Mouse (Mus musculus): ENCODE data around the gene Klf13. TPM values are rescaled to one million over a fixed set of nuclear protein-coding genes. Genes with fewer than 3 reads are reported as not detected.
A peak's percentile ranks its signal among the peaks of the same experiment; 100 is the strongest.

Gene Klf13
- polyA plus RNA-seq, 1 experiment from 2014 or later = 23.1 TPM

DNA sequence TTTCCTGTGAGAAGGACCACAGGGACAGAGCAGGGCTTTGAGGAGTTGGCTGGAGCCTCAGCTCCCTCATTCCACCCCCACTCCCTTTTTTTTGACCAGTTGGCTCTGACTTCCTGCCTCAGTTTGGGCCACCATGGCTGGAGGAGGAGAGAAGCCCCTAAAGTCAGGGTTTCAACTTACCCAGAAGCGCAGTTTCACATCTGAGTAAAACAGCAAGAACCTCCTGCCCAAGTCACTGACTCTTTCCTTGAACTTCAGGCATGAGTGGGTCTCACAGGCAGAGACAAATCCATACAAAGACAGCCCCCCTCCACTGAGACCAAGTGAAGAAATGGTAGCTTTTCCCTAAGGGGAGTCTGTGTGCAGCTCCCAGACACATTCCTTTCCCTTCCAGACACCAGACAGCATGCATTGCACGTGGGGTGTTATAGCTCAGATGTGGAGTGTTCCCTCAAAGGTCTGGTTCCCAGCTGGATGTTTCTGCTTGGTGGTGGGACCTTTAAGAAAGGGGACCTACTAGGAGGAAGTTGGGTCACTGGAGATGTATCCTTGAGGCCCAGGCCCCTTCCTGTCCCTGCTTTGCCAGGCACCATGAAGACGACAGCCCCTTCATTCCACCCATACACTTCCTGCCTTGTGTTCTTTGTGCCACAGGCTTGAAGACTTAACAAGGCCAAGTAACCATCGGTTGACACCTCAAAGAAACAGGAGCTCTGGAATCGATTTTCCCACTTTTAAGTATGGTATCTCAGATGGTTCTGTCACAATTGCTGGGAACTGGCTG lies 27.1 kb upstream of the Klf13 start:
- ATAC-seq = no peak
- Histone ChIP-seq H3K4me3 (ENCODE audit: low read length) (no peak overlapping the region), H3K4me1 (ENCODE audit: control insufficient read depth, insufficient read depth, low read length) (0 out of 2 replicates have a peak, but pooled peaks cover 2% of the 10 kb centered on the region), H3K9ac (ENCODE audit: low read depth, low read length) (no peak overlapping the region), H3K9me3 (ENCODE audit: control insufficient read depth, low read length) (no peaks in the 10 kb centered on the region), H3K36me3 (ENCODE audit: control insufficient read depth, insufficient read depth, low read length) (no peaks in the 10 kb centered on the region), H3K27me3 (replicated peaks; ENCODE audit: control insufficient read depth, insufficient read depth, low read length) (no peaks in the 10 kb centered on the region), H3K4me2 (ENCODE audit: low read depth, low read length) (no peak overlapping the region), H3K27ac (ENCODE audit: low read length) (no peak overlapping the region)
- 66% methylated on average over 5 of the region's 5 CpGs for whole genome bisulfite sequencing

DNA sequence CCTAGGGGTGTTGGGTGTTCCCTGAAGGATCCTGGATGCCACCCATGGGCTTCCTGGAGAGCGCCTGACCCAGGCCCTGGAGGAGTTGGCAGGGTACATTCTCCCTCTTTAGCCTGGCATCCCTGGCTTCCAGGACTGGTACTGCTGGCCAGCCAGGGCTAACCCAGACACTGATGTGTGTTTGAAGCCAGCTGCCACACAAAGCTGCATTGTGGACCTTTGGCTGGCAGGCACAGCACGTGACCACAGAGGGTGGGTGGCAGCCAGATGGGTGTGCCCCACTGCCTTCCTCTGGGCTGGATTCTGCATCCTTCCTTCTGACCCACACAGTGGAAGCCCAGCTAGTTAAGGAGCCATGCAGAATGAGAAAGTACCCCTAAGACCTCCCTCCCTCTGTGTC lies 26.4 kb upstream of the Klf13 start:
- H3K36me3 ChIP-seq (ENCODE audit: control insufficient read depth, insufficient read depth, low read length) = no peaks in the 10 kb centered on the region
- H3K27me3 ChIP-seq (replicated peaks; ENCODE audit: control insufficient read depth, insufficient read depth, low read length) = no peaks in the 10 kb centered on the region
- WGBS = 69% methylated on average over 2 of the region's 2 CpGs
- no peak overlapping the region for H3K4me2 ChIP-seq (ENCODE audit: low read depth, low read length)
- peak; percentile 53 for ATAC-seq
- H3K4me1 ChIP-seq (ENCODE audit: control insufficient read depth, insufficient read depth, low read length) = 0 out of 2 replicates have a peak, but pooled peaks cover 2% of the 10 kb centered on the region
- H3K27ac ChIP-seq (ENCODE audit: low read length) = no peak overlapping the region
- no peaks in the 10 kb centered on the region for H3K9me3 ChIP-seq (ENCODE audit: control insufficient read depth, low read length)
- no peak overlapping the region for H3K9ac ChIP-seq (ENCODE audit: low read depth, low read length)
- no peak overlapping the region for H3K4me3 ChIP-seq (ENCODE audit: low read length)

DNA sequence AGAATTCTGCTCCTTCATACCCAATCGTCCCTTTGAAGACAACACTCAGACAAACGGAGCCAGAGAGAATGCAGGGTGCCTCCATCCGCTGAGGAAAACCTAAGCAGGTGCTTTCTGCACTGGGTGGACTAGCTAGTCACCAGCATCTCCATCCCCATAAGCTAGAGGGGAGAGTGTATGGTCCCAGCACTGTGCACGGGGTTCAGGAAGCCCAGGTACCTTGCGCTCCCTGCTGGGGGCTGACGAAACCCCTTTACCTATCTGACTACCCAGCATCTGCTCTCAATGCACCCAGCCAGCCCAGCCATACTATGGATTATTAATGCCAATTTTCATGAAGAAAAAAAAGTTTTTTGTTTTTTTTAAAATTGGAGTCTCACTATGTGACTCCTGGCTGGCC lies 25.4 kb upstream of the Klf13 start:
- Histone ChIP-seq H3K27me3 (replicated peaks; ENCODE audit: control insufficient read depth, insufficient read depth, low read length) (no peaks in the 10 kb centered on the region), H3K4me3 (ENCODE audit: low read length) (no peak overlapping the region), H3K9me3 (ENCODE audit: control insufficient read depth, low read length) (no peaks in the 10 kb centered on the region), H3K4me2 (ENCODE audit: low read depth, low read length) (no peak overlapping the region), H3K4me1 (ENCODE audit: control insufficient read depth, insufficient read depth, low read length) (0 out of 2 replicates have a peak, but pooled peaks cover 2% of the 10 kb centered on the region), H3K9ac (ENCODE audit: low read depth, low read length) (no peak overlapping the region), H3K36me3 (ENCODE audit: control insufficient read depth, insufficient read depth, low read length) (no peaks in the 10 kb centered on the region), H3K27ac (ENCODE audit: low read length) (no peak overlapping the region)
- 71% methylated on average over 6 of the region's 6 CpGs for WGBS
- no peak for ATAC-seq

GRCm38 (mm10) chr7:63963632-63964031 lies 24.9 kb upstream of the Klf13 start:
- no peak overlapping the region for H3K4me2 ChIP-seq (ENCODE audit: low read depth, low read length)
- ATAC-seq = no peak
- 68% methylated on average over 5 of the region's 5 CpGs for WGBS
- no peak overlapping the region for H3K9ac ChIP-seq (ENCODE audit: low read depth, low read length)
- no peak overlapping the region for H3K4me3 ChIP-seq (ENCODE audit: low read length)
- no peaks in the 10 kb centered on the region for H3K36me3 ChIP-seq (ENCODE audit: control insufficient read depth, insufficient read depth, low read length)
- 0 out of 2 replicates have a peak, but pooled peaks cover 2% of the 10 kb centered on the region for H3K4me1 ChIP-seq (ENCODE audit: control insufficient read depth, insufficient read depth, low read length)
- no peak overlapping the region for H3K27ac ChIP-seq (ENCODE audit: low read length)
- H3K9me3 ChIP-seq (ENCODE audit: control insufficient read depth, low read length) = no peaks in the 10 kb centered on the region
- H3K27me3 ChIP-seq (replicated peaks; ENCODE audit: control insufficient read depth, insufficient read depth, low read length) = no peaks in the 10 kb centered on the region

DNA sequence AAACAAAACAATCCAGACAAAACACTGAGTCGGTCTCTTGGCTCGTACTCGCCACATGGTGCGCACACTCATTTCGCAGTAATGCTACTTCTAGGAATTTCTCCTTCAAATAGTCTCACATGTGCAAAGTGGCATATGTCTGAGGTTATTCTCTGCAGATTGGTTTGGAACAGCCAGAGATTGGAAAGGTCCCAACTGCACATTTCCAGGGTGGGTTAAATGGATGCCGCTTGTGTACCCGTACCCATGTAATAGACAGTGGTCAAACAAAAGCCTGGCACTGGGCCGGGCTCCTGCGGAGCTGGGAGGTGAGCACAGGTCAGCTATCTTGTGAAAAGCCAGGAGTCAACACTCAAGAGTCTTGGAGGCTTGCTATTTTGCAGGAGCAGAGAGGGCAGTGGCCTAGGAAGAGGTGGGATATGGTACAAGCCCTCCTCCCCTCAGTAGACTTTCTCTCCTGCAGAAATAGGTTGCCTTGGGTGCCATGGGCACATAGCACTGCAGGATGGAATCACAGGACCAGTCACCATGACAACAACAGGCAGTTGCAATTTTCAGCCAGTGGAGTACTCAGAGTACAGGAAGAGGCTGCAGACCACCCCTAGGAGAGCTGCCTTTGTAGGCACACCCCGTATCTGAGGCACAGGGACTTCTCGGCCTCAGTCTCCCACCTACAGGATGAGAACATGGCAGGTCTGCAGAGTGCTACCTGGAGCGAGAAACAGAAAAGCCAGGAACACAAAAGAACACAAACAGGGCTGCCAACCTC lies 19.3 kb upstream of the Klf13 start:
- Histone ChIP-seq H3K9me3 (ENCODE audit: control insufficient read depth, low read length) (no peaks in the 10 kb centered on the region), H3K36me3 (ENCODE audit: control insufficient read depth, insufficient read depth, low read length) (no peaks in the 10 kb centered on the region), H3K4me3 (ENCODE audit: low read length) (no peak overlapping the region), H3K4me1 (ENCODE audit: control insufficient read depth, insufficient read depth, low read length) (no peaks in the 10 kb centered on the region), H3K4me2 (ENCODE audit: low read depth, low read length) (no peak overlapping the region), H3K27me3 (replicated peaks; ENCODE audit: control insufficient read depth, insufficient read depth, low read length) (no peaks in the 10 kb centered on the region), H3K27ac (ENCODE audit: low read length) (no peak overlapping the region), H3K9ac (ENCODE audit: low read depth, low read length) (no peak overlapping the region)
- ATAC-seq = no peak
- 80% methylated on average over 12 of the region's 12 CpGs for WGBS

GRCm38 (mm10) chr7:63956981-63957713 lies 18.4 kb upstream of the Klf13 start:
- Histone ChIP-seq H3K36me3 (ENCODE audit: control insufficient read depth, insufficient read depth, low read length) (no peaks in the 10 kb centered on the region), H3K4me2 (ENCODE audit: low read depth, low read length) (no peak overlapping the region), H3K9ac (ENCODE audit: low read depth, low read length) (no peak overlapping the region), H3K27ac (ENCODE audit: low read length) (no peak overlapping the region), H3K4me1 (ENCODE audit: control insufficient read depth, insufficient read depth, low read length) (no peaks in the 10 kb centered on the region), H3K4me3 (ENCODE audit: low read length) (no peak overlapping the region), H3K27me3 (replicated peaks; ENCODE audit: control insufficient read depth, insufficient read depth, low read length) (no peaks in the 10 kb centered on the region), H3K9me3 (ENCODE audit: control insufficient read depth, low read length) (no peaks in the 10 kb centered on the region)
- ATAC-seq = no peak
- WGBS = 32% methylated on average over 16 of the region's 16 CpGs

DNA sequence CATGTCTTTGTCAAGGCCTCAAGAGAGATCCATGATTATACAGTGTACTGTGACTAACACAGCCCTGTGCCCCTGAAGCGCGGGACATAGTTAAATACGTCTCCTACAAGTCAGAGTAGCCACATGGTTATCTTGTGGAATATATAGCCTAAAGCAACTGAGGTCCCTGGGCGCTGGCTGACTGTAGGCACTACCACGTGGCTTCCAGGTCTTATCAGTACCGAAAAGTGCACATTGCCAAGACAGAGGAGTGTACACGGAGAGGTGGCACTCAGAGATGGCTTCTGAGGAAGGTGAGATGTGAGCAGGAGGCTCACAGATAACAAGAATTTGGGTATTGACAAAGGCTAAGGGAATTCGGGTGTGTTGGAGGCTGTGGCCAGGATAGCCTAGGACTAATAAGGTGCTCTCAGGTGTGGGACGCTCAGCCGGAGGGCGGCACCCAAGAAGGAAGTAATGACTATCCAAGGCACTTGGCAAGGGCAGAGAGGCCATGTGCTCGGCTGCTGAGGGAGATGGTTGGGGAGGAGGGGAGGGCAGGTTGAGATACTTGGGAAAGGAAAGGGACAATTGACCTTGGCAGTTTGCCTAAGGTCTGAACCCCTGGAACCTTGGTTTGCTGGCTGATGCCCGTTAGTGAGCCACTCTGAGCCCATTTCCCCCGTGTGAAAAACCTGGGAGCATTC lies 17.6 kb upstream of the Klf13 start:
- ATAC-seq = peak; percentile 64
- 76% methylated on average over 14 of the region's 14 CpGs for WGBS
- Histone ChIP-seq H3K27me3 (replicated peaks; ENCODE audit: control insufficient read depth, insufficient read depth, low read length) (no peaks in the 10 kb centered on the region), H3K27ac (ENCODE audit: low read length) (no peak overlapping the region), H3K4me1 (ENCODE audit: control insufficient read depth, insufficient read depth, low read length) (no peaks in the 10 kb centered on the region), H3K9me3 (ENCODE audit: control insufficient read depth, low read length) (no peaks in the 10 kb centered on the region), H3K4me3 (ENCODE audit: low read length) (no peak overlapping the region), H3K4me2 (ENCODE audit: low read depth, low read length) (no peak overlapping the region), H3K36me3 (ENCODE audit: control insufficient read depth, insufficient read depth, low read length) (no peaks in the 10 kb centered on the region), H3K9ac (ENCODE audit: low read depth, low read length) (no peak overlapping the region)

DNA sequence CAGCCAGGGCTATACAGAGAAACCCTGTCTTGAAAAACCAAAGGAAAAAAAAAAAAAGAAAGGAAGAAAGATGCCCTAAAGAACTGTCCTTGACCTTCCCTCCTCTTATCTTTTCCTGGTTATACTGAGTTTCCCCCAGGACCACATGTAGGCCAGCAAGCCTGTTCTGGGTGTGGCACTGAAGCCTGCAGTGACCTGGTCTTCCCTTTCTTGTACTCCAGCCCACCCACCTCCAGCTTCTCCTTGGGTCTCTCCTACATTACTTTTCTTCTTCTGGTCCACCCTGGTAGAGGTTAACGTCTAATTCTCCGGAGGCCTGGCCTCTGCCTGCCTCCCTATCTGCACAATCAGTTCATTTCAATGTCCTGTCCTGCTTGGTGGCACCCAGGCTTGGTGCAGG lies 16.7 kb upstream of the Klf13 start:
- no peak overlapping the region for H3K27ac ChIP-seq (ENCODE audit: low read length)
- no peaks in the 10 kb centered on the region for H3K9me3 ChIP-seq (ENCODE audit: control insufficient read depth, low read length)
- no peak overlapping the region for H3K9ac ChIP-seq (ENCODE audit: low read depth, low read length)
- H3K4me3 ChIP-seq (ENCODE audit: low read length) = no peak overlapping the region
- H3K4me2 ChIP-seq (ENCODE audit: low read depth, low read length) = no peak overlapping the region
- no peaks in the 10 kb centered on the region for H3K27me3 ChIP-seq (replicated peaks; ENCODE audit: control insufficient read depth, insufficient read depth, low read length)
- 75% methylated on average over 2 of the region's 2 CpGs for WGBS
- no peaks in the 10 kb centered on the region for H3K4me1 ChIP-seq (ENCODE audit: control insufficient read depth, insufficient read depth, low read length)
- H3K36me3 ChIP-seq (ENCODE audit: control insufficient read depth, insufficient read depth, low read length) = no peaks in the 10 kb centered on the region
- ATAC-seq = no peak

Data from intestine, embryonic 16.5 days (tissue).